Mouse (Mus musculus): ENCODE data around the gene Fem1a. TPM values are rescaled to one million over a fixed set of nuclear protein-coding genes. Genes with fewer than 3 reads are reported as not detected.
"Not testable (repeated sequence)": the region's sequence is repeated elsewhere in the genome, so short reads cannot be mapped to it uniquely, and the experiment has no call there.

The Fem1a gene
- polyA plus RNA-seq, 1 experiment from 2014 or later: 18.0 TPM

DNA sequence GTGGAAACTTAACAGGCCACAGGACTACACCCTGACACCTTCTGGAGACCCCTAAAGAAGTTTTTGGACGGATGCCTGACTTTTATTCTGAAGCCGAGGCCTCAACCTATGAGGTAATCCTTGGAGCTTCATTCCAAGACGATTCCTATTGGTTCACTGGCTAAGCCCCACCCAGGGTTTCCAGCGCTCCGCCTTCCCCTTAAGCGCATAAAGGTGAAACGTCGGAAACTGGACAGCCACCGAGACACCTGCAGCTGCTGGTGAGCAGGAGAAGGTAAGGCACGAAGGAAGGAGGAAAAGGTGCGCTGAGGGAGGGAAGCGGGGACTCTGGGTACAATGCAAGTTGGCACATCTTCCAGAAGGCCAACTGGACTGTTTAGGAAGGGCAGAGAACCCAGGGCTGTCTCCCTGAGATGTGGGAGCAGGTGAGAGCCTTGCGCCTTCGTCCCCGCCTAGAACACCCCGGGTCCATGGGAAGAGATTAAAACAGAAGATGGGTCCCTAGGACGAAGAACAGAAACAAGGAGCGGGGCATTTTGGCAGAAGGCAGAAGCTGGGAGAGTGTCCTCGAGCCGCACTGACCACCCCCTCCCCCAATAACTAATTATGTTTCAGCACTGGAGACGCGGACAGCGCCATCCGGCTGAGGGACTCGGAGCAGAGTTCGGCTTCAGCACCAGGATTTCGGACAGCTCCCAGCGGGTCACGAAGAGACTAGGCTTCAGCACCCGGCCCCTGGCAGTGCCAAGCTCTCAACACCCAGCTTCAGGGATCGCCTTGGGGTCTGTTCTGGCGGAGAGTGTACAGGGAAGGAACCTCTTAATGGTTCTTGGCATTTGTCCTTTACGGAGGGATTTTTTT lies 14.8 kb upstream of the Fem1a start:
- peaks cover 4% of the 10 kb centered on the region; the same call in 1 of the 2 replicates for H3K27me3 ChIP-seq (replicated peaks; ENCODE audit: control insufficient read depth, insufficient read depth, low read length)
- peak; percentile 81 for DNase-seq (ENCODE audit: low spot score)
- H3K36me3 ChIP-seq (ENCODE audit: control insufficient read depth, insufficient read depth, low read length): no peaks in the 10 kb centered on the region
- no peak overlapping the region for H3K27ac ChIP-seq (ENCODE audit: low read depth, low read length)
- peak overlapping the region; percentile 60 for H3K9ac ChIP-seq (ENCODE audit: low read length)
- 1% methylated on average over 33 of the region's 33 CpGs for WGBS
- H3K4me1 ChIP-seq (ENCODE audit: control insufficient read depth, insufficient read depth, low read length): no peaks in the 10 kb centered on the region
- peak overlapping the region; percentile 35 for H3K4me3 ChIP-seq (ENCODE audit: low read depth, low read length)
- ATAC-seq: peak; percentile 86
- H3K9me3 ChIP-seq (replicated peaks; ENCODE audit: control insufficient read depth, low read length): no peaks in the 10 kb centered on the region
- peak overlapping the region; percentile 47 for H3K4me2 ChIP-seq (ENCODE audit: low read length)

- WGBS: 54% methylated on average over 7 of the region's 7 CpGs
- ATAC-seq: no peak
Measured at GRCm38 (mm10) chr17:56245608-56246007, 11.0 kb upstream of the Fem1a start.

DNA sequence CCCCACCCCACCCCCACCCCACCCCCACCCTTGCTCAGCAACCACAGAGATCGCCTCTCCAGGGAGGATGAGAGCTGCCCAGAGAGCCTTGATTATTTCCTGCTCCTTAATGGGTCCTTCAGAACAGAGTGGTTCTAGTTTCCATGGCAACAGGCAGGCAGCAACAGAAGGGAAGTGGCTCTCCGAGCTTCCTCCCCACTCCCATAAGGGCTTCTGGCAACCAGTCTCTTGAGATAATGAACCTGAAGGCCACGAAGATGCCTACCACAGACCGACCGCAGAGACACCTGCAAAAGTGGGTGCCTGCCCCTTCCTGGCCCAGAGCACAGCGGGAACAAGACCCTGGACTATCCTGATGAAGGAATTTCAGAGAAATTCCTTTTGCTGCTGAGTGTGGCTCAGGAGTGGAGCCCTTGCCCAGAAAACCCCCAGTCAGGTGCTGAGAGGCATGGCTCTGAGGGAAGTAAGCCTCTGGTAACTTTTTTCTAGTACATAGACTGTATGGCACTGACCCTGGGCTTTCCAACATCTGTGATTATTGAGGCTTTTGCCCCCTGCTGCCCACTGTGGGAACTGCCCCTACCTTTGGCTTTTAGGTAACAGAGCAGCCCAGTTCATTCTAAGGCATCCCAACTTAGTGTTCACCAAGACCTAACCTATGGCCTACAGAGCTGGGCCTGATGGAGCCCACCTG lies 5.3 kb upstream of the Fem1a start:
- no peak overlapping the region for H3K9ac ChIP-seq (ENCODE audit: low read length)

More at GRCm38 (mm10) chr17:56245608-56246007, 11.0 kb upstream of the Fem1a start:
- DNase-seq (ENCODE audit: low spot score): no peak
- Histone ChIP-seq H3K4me1 (ENCODE audit: control insufficient read depth, insufficient read depth, low read length) (0 out of 2 replicates have a peak, but pooled peaks cover under 1% of the 10 kb centered on the region), H3K4me3 (ENCODE audit: low read depth, low read length) (no peak overlapping the region), H3K27ac (ENCODE audit: low read depth, low read length) (no peak overlapping the region), H3K27me3 (replicated peaks; ENCODE audit: control insufficient read depth, insufficient read depth, low read length) (peaks cover 4% of the 10 kb centered on the region; the same call in 1 of the 2 replicates), H3K9me3 (replicated peaks; ENCODE audit: control insufficient read depth, low read length) (no peaks in the 10 kb centered on the region), H3K36me3 (ENCODE audit: control insufficient read depth, insufficient read depth, low read length) (no peaks in the 10 kb centered on the region), H3K9ac (ENCODE audit: low read length) (no peak overlapping the region), H3K4me2 (ENCODE audit: low read length) (no peak overlapping the region)

GRCm38 (mm10) chr17:56254695-56255094 lies 1.9 kb upstream of the Fem1a start:
- Histone ChIP-seq H3K27ac (ENCODE audit: low read depth, low read length) (no peak overlapping the region), H3K27me3 (replicated peaks; ENCODE audit: control insufficient read depth, insufficient read depth, low read length) (no peaks in the 10 kb centered on the region), H3K4me2 (ENCODE audit: low read length) (no peak overlapping the region), H3K36me3 (ENCODE audit: control insufficient read depth, insufficient read depth, low read length) (peaks cover 19% of the 10 kb centered on the region), H3K4me3 (ENCODE audit: low read depth, low read length) (no peak overlapping the region), H3K9ac (ENCODE audit: low read length) (no peak overlapping the region), H3K4me1 (ENCODE audit: control insufficient read depth, insufficient read depth, low read length) (peaks cover 11% of the 10 kb centered on the region), H3K9me3 (replicated peaks; ENCODE audit: control insufficient read depth, low read length) (no peaks in the 10 kb centered on the region)
- DNase-seq (ENCODE audit: low spot score) (no peak), ATAC-seq (no peak)
- WGBS: 75% methylated on average over 4 of the region's 4 CpGs

More for the DNA sequence above, 5.3 kb upstream of the Fem1a start:
- peak overlapping the region; percentile 80 for H3K27ac ChIP-seq (ENCODE audit: low read depth, low read length)
- peak overlapping the region; percentile 9; the same call in 1 of the 2 replicates for H3K4me3 ChIP-seq (ENCODE audit: low read depth, low read length)
- no peaks in the 10 kb centered on the region for H3K9me3 ChIP-seq (replicated peaks; ENCODE audit: control insufficient read depth, low read length)
- DNase-seq (ENCODE audit: low spot score) (peak; percentile 86), ATAC-seq (peak; percentile 47)
- 19% methylated on average over 6 of the region's 6 CpGs for WGBS
- H3K27me3 ChIP-seq (replicated peaks; ENCODE audit: control insufficient read depth, insufficient read depth, low read length): no peaks in the 10 kb centered on the region
- H3K36me3 ChIP-seq (ENCODE audit: control insufficient read depth, insufficient read depth, low read length): no peaks in the 10 kb centered on the region
- H3K4me1 ChIP-seq (ENCODE audit: control insufficient read depth, insufficient read depth, low read length): peaks cover 7% of the 10 kb centered on the region
- 0 out of 2 replicates have a peak overlapping the region, but pooled peaks have one; percentile 20 for H3K4me2 ChIP-seq (ENCODE audit: low read length)

- Histone ChIP-seq H3K27me3 (replicated peaks; ENCODE audit: control insufficient read depth, insufficient read depth, low read length) (no peaks in the 10 kb centered on the region), H3K4me2 (ENCODE audit: low read length) (peak overlapping the region; percentile 92), H3K9ac (ENCODE audit: low read length) (peak overlapping the region; percentile 30), H3K9me3 (replicated peaks; ENCODE audit: control insufficient read depth, low read length) (no peaks in the 10 kb centered on the region), H3K27ac (ENCODE audit: low read depth, low read length) (0 out of 2 replicates have a peak overlapping the region, but pooled peaks have one; percentile 22), H3K4me3 (ENCODE audit: low read depth, low read length) (peak overlapping the region; percentile 59; the same call in 1 of the 2 replicates), H3K4me1 (ENCODE audit: control insufficient read depth, insufficient read depth, low read length) (peaks cover 11% of the 10 kb centered on the region), H3K36me3 (ENCODE audit: control insufficient read depth, insufficient read depth, low read length) (peaks cover 26% of the 10 kb centered on the region)
- DNase-seq (ENCODE audit: low spot score) (peak; percentile 50), ATAC-seq (peak; percentile 11; the same call in 1 of the 2 replicates)
- WGBS: 18% methylated on average over 9 of the region's 9 CpGs
Measured at GRCm38 (mm10) chr17:56255429-56255828, 1.2 kb upstream of the Fem1a start.

- Histone ChIP-seq H3K27me3 (replicated peaks; ENCODE audit: control insufficient read depth, insufficient read depth, low read length) (no peaks in the 10 kb centered on the region), H3K9me3 (replicated peaks; ENCODE audit: control insufficient read depth, low read length) (no peaks in the 10 kb centered on the region), H3K27ac (ENCODE audit: low read depth, low read length) (peak overlapping the region; percentile 85), H3K4me3 (ENCODE audit: low read depth, low read length) (peak overlapping the region; percentile 59), H3K4me1 (ENCODE audit: control insufficient read depth, insufficient read depth, low read length) (peaks cover 8% of the 10 kb centered on the region), H3K4me2 (ENCODE audit: low read length) (peak overlapping the region; percentile 92), H3K9ac (ENCODE audit: low read length) (peak overlapping the region; percentile 54), H3K36me3 (ENCODE audit: control insufficient read depth, insufficient read depth, low read length) (peaks cover 30% of the 10 kb centered on the region)
- peak; percentile 94 for ATAC-seq
- DNase-seq (ENCODE audit: low spot score): peak; percentile 100
- WGBS: under 1% methylated on average over 32 of the region's 32 CpGs
Measured at GRCm38 (mm10) chr17:56255863-56256238, 759 bp upstream of the Fem1a start.

- H3K27ac ChIP-seq (ENCODE audit: low read depth, low read length): no peak overlapping the region
- H3K4me2 ChIP-seq (ENCODE audit: low read length): peak overlapping the region; percentile 92
- H3K4me1 ChIP-seq (ENCODE audit: control insufficient read depth, insufficient read depth, low read length): peaks cover 4% of the 10 kb centered on the region
- no peaks in the 10 kb centered on the region for H3K9me3 ChIP-seq (replicated peaks; ENCODE audit: control insufficient read depth, low read length)
- peaks cover 45% of the 10 kb centered on the region for H3K36me3 ChIP-seq (ENCODE audit: control insufficient read depth, insufficient read depth, low read length)
- no peak for DNase-seq (ENCODE audit: low spot score)
- no peaks in the 10 kb centered on the region for H3K27me3 ChIP-seq (replicated peaks; ENCODE audit: control insufficient read depth, insufficient read depth, low read length)
- peak overlapping the region; percentile 59 for H3K4me3 ChIP-seq (ENCODE audit: low read depth, low read length)
- no peak for ATAC-seq
- WGBS: 15% methylated on average over 48 of the region's 58 CpGs
- peak overlapping the region; percentile 67 for H3K9ac ChIP-seq (ENCODE audit: low read length)
Measured at GRCm38 (mm10) chr17:56257181-56257894, 728 bp downstream of the Fem1a start.

- not testable (repeated sequence) for DNase-seq (ENCODE audit: low spot score); H3K4me3 ChIP-seq (ENCODE audit: low read depth, low read length); ATAC-seq; H3K4me2 ChIP-seq (ENCODE audit: low read length); H3K4me1 ChIP-seq (ENCODE audit: control insufficient read depth, insufficient read depth, low read length); H3K27ac ChIP-seq (ENCODE audit: low read depth, low read length); H3K9ac ChIP-seq (ENCODE audit: low read length); H3K27me3 ChIP-seq (replicated peaks; ENCODE audit: control insufficient read depth, insufficient read depth, low read length); H3K9me3 ChIP-seq (replicated peaks; ENCODE audit: control insufficient read depth, low read length)
- 96% methylated on average over 19 of the region's 19 CpGs for WGBS
- H3K36me3 ChIP-seq (ENCODE audit: control insufficient read depth, insufficient read depth, low read length): peaks cover 54% of the 10 kb centered on the region
Measured at GRCm38 (mm10) chr17:56258269-56258668, 1.7 kb downstream of the Fem1a start.

Measured in forebrain, embryonic 14.5 days (tissue).